Mouse (Mus musculus) brain, embryonic 14.5 days (tissue): Measurements from ENCODE around the gene 1700001L19Rik.

ENCODE experiments used
- CTCF ChIP-seq: fragments of 200-500 bp; IDR thresholded peaks from 2 replicates; pipeline ENCODE4 v1.5.1; 2012; ENCODE audit warnings: inconsistent platforms, mild to moderate bottlenecking, moderate library complexity, borderline replicate concordance; ENCODE audit not compliant: insufficient read depth, insufficient read length; ENCODE audit errors: extremely low read depth
- POLR2A ChIP-seq: fragments of 200-500 bp; IDR thresholded peaks from 2 replicates; pipeline ENCODE4 v1.6.1; 2012; ENCODE audit warnings: mild to moderate bottlenecking, inconsistent platforms, borderline replicate concordance; ENCODE audit not compliant: poor library complexity, insufficient read depth, insufficient read length, severe bottlenecking; ENCODE audit errors: extremely low read depth

GRCm38 (mm10) chr13:68577945-68578344 lies 19.3 kb upstream of the 1700001L19Rik start:
- TF ChIP-seq POLR2A, result no peak
- no peak for TF ChIP-seq CTCF
